Mouse (Mus musculus): ENCODE data around the gene Cux2. TPM values are rescaled to one million over a fixed set of nuclear protein-coding genes. Genes with fewer than 3 reads are reported as not detected.
A peak's percentile ranks its signal among the peaks of the same experiment; 100 is the strongest.

Cux2 gene
- polyA plus RNA-seq, 1 experiment = 1.2 TPM

- H3K4me3 ChIP-seq (replicated peaks; ENCODE audit: control insufficient read depth, low read depth, low read length) = no peak overlapping the region
- no peak overlapping the region for H3K27ac ChIP-seq (ENCODE audit: control insufficient read depth, insufficient read depth, low read depth, low read length, poor library complexity)
- peaks cover 8% of the 10 kb centered on the region for H3K4me1 ChIP-seq (ENCODE audit: control insufficient read depth, insufficient read depth, low read length)
- no peak for TF ChIP-seq CTCF (IDR thresholded peaks at IDR 0.05; ENCODE audit: control insufficient read depth, insufficient read depth, low read length)
- TF ChIP-seq POLR2A (IDR thresholded peaks at IDR 0.05; ENCODE audit: borderline replicate concordance, control insufficient read depth, low read depth, low read length) = no peak
- 89% methylated on average over 6 of the region's 6 CpGs for WGBS
These were observed 218.8 kb downstream of the Cux2 start for GRCm38 (mm10) chr5:121831002-121831601.

GRCm38 (mm10) chr5:121828491-121829432, 221.1 kb downstream of the Cux2 start:
- no peak for TF ChIP-seq POLR2A (IDR thresholded peaks at IDR 0.05; ENCODE audit: borderline replicate concordance, control insufficient read depth, low read depth, low read length)
- 96% methylated on average over 82 of the region's 82 CpGs for WGBS
- Histone ChIP-seq H3K4me1 (ENCODE audit: control insufficient read depth, insufficient read depth, low read length) (peaks cover 8% of the 10 kb centered on the region), H3K4me3 (replicated peaks; ENCODE audit: control insufficient read depth, low read depth, low read length) (no peak overlapping the region), H3K27ac (ENCODE audit: control insufficient read depth, insufficient read depth, low read depth, low read length, poor library complexity) (no peak overlapping the region)

DNA sequence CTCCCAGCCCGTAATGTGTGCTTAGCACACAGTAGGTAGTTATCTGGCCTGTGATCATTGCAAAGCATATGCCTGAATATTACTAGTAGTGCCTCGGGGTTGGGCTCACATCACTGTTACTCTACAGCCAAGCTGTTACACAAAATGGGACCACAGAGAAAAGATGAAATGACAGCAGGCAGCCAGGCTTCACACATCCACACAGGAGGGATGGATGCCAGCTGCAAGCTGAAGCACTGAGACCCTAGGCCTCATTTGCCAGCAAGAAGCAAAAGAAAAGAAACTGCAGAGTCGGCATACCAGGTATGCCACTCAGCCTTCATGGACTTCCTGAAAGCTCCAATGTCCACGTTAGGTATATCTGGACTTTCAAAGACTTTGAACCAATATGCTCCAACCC, 222.0 kb downstream of the Cux2 start:
- 82% methylated on average over 4 of the region's 4 CpGs for WGBS
- H3K4me1 ChIP-seq (ENCODE audit: control insufficient read depth, insufficient read depth, low read length) = peaks cover 7% of the 10 kb centered on the region

DNA sequence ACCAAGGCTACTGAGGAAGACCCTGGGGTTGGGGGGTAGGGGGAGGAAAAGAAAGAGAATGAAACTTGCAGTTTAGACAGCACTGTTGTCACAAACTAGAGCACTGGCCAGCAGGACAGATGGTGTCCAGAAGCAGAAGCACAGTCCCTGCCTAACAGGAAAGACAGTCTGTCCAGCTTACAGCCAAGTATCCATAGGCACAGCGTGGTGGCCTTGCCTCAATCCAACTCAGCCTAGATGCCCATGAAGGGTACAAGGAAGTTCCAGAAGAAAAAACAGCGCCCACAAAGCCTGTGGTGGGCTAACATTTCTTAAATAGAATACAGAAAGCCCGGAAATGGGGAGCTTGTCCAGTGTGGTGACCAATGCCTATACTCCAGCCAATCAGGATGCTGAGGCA, 224.3 kb downstream of the Cux2 start:
- WGBS = 83% methylated on average over 3 of the region's 3 CpGs
- no peak overlapping the region for H3K4me3 ChIP-seq (replicated peaks; ENCODE audit: control insufficient read depth, low read depth, low read length)
- TF ChIP-seq CTCF (IDR thresholded peaks at IDR 0.05; ENCODE audit: control insufficient read depth, insufficient read depth, low read length) (no peak), POLR2A (IDR thresholded peaks at IDR 0.05; ENCODE audit: borderline replicate concordance, control insufficient read depth, low read depth, low read length) (no peak)
- peaks cover 3% of the 10 kb centered on the region; the same call in 1 of the 2 replicates for H3K4me1 ChIP-seq (ENCODE audit: control insufficient read depth, insufficient read depth, low read length)
- H3K27ac ChIP-seq (ENCODE audit: control insufficient read depth, insufficient read depth, low read depth, low read length, poor library complexity) = no peak overlapping the region

More for the DNA sequence above, 222.0 kb downstream of the Cux2 start:
- TF ChIP-seq POLR2A (IDR thresholded peaks at IDR 0.05; ENCODE audit: borderline replicate concordance, control insufficient read depth, low read depth, low read length) (no peak), CTCF (IDR thresholded peaks at IDR 0.05; ENCODE audit: control insufficient read depth, insufficient read depth, low read length) (no peak)
- no peak overlapping the region for H3K4me3 ChIP-seq (replicated peaks; ENCODE audit: control insufficient read depth, low read depth, low read length)
- H3K27ac ChIP-seq (ENCODE audit: control insufficient read depth, insufficient read depth, low read depth, low read length, poor library complexity) = no peak overlapping the region

DNA sequence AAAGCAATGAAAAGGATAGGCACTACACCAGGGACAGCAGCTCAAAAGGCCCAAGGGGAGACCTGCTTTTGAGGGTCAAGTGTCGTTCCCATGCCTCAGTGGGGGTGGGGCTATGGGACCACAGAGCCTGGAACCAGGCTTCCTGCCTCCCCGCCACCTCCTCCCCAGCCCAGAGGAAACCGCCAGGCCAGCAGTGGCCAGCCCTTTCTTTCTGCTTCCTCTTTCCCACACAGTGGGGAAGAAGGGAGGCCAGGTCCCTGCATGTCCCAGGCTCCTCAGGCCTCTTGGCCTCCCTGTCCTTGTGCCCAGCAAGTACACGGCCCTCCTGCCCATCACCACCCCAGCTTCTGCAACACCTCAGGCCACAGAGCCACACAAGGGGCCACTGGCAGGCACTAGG, 225.8 kb downstream of the Cux2 start:
- 31% methylated on average over 4 of the region's 4 CpGs for WGBS
- Histone ChIP-seq H3K4me3 (replicated peaks; ENCODE audit: control insufficient read depth, low read depth, low read length) (no peak overlapping the region), H3K27ac (ENCODE audit: control insufficient read depth, insufficient read depth, low read depth, low read length, poor library complexity) (peak overlapping the region; percentile 26), H3K4me1 (ENCODE audit: control insufficient read depth, insufficient read depth, low read length) (peaks cover 3% of the 10 kb centered on the region; the same call in 1 of the 2 replicates)
- TF ChIP-seq CTCF (IDR thresholded peaks at IDR 0.05; ENCODE audit: control insufficient read depth, insufficient read depth, low read length) = no peak
- TF ChIP-seq POLR2A (IDR thresholded peaks at IDR 0.05; ENCODE audit: borderline replicate concordance, control insufficient read depth, low read depth, low read length) = no peak

GRCm38 (mm10) chr5:121823668-121824067, 226.2 kb downstream of the Cux2 start:
- 85% methylated on average over 1 of the region's 1 CpGs for WGBS
- no peak overlapping the region for H3K4me3 ChIP-seq (replicated peaks; ENCODE audit: control insufficient read depth, low read depth, low read length)
- no peak overlapping the region for H3K27ac ChIP-seq (ENCODE audit: control insufficient read depth, insufficient read depth, low read depth, low read length, poor library complexity)
- no peak for TF ChIP-seq POLR2A (IDR thresholded peaks at IDR 0.05; ENCODE audit: borderline replicate concordance, control insufficient read depth, low read depth, low read length)
- peaks cover 3% of the 10 kb centered on the region; the same call in 1 of the 2 replicates for H3K4me1 ChIP-seq (ENCODE audit: control insufficient read depth, insufficient read depth, low read length)

DNA sequence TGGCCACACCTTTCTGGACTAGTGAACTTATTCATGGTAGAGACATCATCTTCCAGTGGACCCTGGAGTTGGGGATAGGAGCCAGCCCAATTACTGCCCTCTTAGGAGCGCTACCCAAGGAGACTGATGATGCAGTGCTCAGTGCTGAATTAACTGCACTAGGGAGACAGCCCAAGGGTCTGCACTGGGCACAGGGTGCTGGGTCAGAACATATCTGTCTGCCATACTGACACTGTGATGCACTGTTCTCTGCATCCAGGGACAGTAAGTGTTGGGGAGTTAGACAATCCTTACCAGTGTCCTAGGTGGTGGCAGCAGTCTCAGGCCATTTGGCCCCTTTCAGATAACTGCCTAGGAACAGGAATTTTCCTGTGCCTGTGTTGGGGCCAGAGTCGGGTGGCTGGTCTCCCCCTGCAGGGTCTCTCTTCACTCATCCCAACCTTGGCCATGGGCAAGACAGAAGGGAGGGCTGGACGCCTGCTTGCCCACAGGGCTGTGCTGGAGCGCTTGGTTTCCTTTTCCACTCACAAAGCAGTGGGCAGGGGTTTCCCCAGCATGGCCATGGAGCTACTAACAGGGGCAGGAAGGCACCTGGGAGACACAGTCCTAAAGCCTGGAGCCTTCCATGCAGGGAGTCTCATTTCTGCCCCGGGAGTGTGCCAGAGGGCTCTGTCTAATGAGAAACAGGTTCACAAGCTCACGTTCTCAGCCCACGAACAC, 227.0 kb downstream of the Cux2 start:
- H3K4me1 ChIP-seq (ENCODE audit: control insufficient read depth, insufficient read depth, low read length) = peaks cover 3% of the 10 kb centered on the region; the same call in 1 of the 2 replicates
- no peak overlapping the region for H3K4me3 ChIP-seq (replicated peaks; ENCODE audit: control insufficient read depth, low read depth, low read length)
- H3K27ac ChIP-seq (ENCODE audit: control insufficient read depth, insufficient read depth, low read depth, low read length, poor library complexity) = no peak overlapping the region
- TF ChIP-seq POLR2A (IDR thresholded peaks at IDR 0.05; ENCODE audit: borderline replicate concordance, control insufficient read depth, low read depth, low read length) (no peak), CTCF (IDR thresholded peaks at IDR 0.05; ENCODE audit: control insufficient read depth, insufficient read depth, low read length) (no peak)
- 65% methylated on average over 7 of the region's 7 CpGs for WGBS

DNA sequence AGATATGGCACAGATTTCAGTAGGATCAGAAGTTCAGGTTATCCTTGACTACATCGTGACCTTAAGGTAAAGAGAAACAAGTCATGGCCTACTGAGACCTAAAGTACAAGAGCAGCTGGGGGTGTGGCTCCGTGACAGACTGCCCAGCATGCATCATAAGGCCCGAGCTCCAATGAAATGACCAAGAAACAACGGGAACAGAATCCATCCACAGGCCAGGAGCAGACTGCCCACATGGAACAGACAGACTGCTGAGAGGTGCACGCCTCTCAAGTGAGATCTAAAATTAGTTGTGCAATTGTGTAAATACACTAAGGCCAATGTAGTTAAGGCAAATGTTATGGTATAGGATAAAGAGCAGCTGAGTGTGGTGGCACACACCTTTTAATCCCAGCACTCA, 228.3 kb downstream of the Cux2 start:
- peaks cover 3% of the 10 kb centered on the region; the same call in 1 of the 2 replicates for H3K4me1 ChIP-seq (ENCODE audit: control insufficient read depth, insufficient read depth, low read length)
- no peak overlapping the region for H3K4me3 ChIP-seq (replicated peaks; ENCODE audit: control insufficient read depth, low read depth, low read length)
- WGBS = 92% methylated on average over 5 of the region's 5 CpGs
- no peak overlapping the region for H3K27ac ChIP-seq (ENCODE audit: control insufficient read depth, insufficient read depth, low read depth, low read length, poor library complexity)
- no peak for TF ChIP-seq POLR2A (IDR thresholded peaks at IDR 0.05; ENCODE audit: borderline replicate concordance, control insufficient read depth, low read depth, low read length)
- no peak for TF ChIP-seq CTCF (IDR thresholded peaks at IDR 0.05; ENCODE audit: control insufficient read depth, insufficient read depth, low read length)
